Mouse (Mus musculus) brain, adult 2 months (tissue): ENCODE results near the gene Scyl3.

Experiments
- DNase-seq: peaks from one replicate; pipeline ENCODE4 v3.0.0; 2011; ENCODE audit warnings: low read depth, low spot score

The Scyl3 gene

GRCm38 (mm10) chr1:163928846-163929245 is at the start of gene Scyl3:
TSS of gene Scyl3 (plus strand) at chr1:163929100.
- peak; percentile 27 for DNase-seq

GRCm38 (mm10) chr1:163889629-163890028 is 39.3 kb upstream of the Scyl3 start:
- DNase-seq: no peak

- no peak for DNase-seq
These were observed 35.6 kb upstream of the Scyl3 start for GRCm38 (mm10) chr1:163893294-163893693.

GRCm38 (mm10) chr1:163893774-163894527 is 34.9 kb upstream of the Scyl3 start:
- DNase-seq: no peak

- DNase-seq: no peak
These were observed 30.6 kb upstream of the Scyl3 start for GRCm38 (mm10) chr1:163898291-163898764.

GRCm38 (mm10) chr1:163899575-163899974 is 29.3 kb upstream of the Scyl3 start:
- DNase-seq: no peak

- no peak for DNase-seq
These were observed 28.7 kb upstream of the Scyl3 start for GRCm38 (mm10) chr1:163900168-163900567.

GRCm38 (mm10) chr1:163903411-163903810 is 25.5 kb upstream of the Scyl3 start:
- no peak for DNase-seq

GRCm38 (mm10) chr1:163907007-163907811 is 21.7 kb upstream of the Scyl3 start:
- no peak for DNase-seq

- no peak for DNase-seq
These were observed 20.5 kb upstream of the Scyl3 start for GRCm38 (mm10) chr1:163908389-163908788.

GRCm38 (mm10) chr1:163910343-163910742 is 18.6 kb upstream of the Scyl3 start:
- DNase-seq: peak; percentile 83

GRCm38 (mm10) chr1:163910785-163911184 is 18.1 kb upstream of the Scyl3 start:
- DNase-seq: no peak

- no peak for DNase-seq
These were observed 16.9 kb upstream of the Scyl3 start for GRCm38 (mm10) chr1:163911981-163912380.

- DNase-seq: no peak
These were observed 11.3 kb upstream of the Scyl3 start for GRCm38 (mm10) chr1:163917349-163918160.

GRCm38 (mm10) chr1:163924093-163924492 is 4.8 kb upstream of the Scyl3 start:
- DNase-seq: peak; percentile 57

- DNase-seq: peak; percentile 97
These were observed 947 bp downstream of the Scyl3 start for GRCm38 (mm10) chr1:163929636-163930457.

- peak; percentile 28 for DNase-seq
These were observed 1.5 kb downstream of the Scyl3 start for GRCm38 (mm10) chr1:163930458-163930794.

- DNase-seq: no peak
These were observed 2.9 kb downstream of the Scyl3 start for GRCm38 (mm10) chr1:163931801-163932200.

GRCm38 (mm10) chr1:163934591-163934990 is 5.7 kb downstream of the Scyl3 start:
- no peak for DNase-seq

GRCm38 (mm10) chr1:163942056-163942455 is 13.2 kb downstream of the Scyl3 start:
- DNase-seq: no peak

- DNase-seq: no peak
These were observed 24.5 kb downstream of the Scyl3 start for GRCm38 (mm10) chr1:163953396-163953795.
